Mouse (Mus musculus): ENCODE data around the gene Rapsn.
"Not testable (repeated sequence)": the region's sequence is repeated elsewhere in the genome, so short reads cannot be mapped to it uniquely, and the experiment has no call there.

Rapsn gene

DNA sequence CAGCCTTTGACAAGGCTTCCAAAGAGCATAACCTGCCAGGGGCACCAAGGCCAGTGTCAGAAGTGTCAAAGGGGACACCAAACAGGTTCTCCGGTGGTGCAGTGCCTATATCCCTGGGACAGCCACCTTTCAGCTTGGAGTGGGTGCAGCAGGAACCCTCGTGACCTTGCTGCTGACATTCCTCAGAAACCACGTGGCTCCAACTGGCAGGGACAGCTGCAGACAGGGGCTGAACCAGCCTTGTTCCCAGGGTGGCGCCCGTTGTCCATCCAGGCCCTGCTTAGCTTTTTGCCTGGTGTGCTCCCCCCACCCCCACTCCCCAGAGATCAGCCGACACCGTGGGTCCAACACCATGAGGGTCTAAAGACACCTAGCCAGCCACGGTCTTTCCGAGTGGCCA lies at the start of gene Rapsn:
TSS of gene Rapsn (plus strand) at position 236 of the 400 bp plus-strand sequence.
- DNase-seq (ENCODE audit: low spot score): no peak

DNA sequence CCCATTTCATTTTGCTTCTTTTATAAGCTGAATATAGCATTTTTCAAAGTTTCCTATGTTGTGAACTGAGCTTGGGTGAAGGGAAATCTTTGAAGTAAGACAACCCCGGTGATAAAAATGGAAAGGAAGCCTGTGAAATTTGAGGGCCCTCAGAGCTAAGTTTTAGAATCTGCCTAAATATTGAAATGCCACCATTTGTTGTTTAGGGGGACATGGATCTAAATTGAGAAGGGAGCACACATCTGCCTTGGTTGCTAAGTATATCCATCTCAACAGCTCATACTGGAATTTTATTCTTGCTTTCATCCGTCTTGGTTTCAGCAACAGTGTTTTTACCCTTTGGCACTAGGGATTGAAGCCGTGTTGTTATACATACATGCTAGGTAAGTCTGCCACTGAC lies 49.4 kb upstream of the Rapsn start:
- DNase-seq (ENCODE audit: low spot score): no peak

DNA sequence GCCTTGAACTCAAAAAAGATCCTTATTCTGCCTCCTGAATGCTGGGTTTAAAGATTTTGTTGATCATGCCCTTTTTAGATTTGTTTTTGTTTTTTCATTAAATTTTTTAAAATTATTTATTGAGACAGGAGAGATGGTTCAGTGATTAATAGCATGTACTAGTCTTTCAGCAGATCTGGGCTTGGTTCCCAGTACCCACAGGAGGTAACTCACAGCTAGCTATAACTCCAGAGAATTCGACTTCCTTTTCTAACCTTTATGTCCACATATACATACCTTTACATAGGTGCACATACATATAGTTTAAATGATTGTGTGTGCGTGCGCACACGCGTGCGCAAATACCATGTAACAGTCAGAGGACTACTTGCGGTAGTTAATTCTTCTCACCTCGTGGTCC lies 26.9 kb upstream of the Rapsn start:
- DNase-seq (ENCODE audit: low spot score): no peak

DNA sequence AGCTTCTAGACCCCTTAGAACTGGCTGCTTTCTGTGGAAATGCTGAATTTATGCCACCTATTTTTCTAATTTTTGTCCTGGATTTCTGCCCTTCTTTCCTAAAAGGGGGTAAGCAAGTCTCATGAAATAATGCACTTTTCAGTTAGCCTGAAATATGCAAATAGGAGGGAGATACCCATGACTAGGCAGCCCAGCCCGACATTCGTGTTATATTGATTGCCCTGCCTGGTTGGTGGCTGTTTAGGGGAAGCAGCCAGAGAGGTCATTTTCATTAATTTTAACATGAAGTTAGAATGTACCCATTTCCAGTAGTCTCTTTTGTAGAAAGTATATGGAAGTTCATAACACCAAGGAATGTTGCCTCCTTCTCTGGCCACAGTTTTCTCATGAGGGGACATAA lies 21.5 kb upstream of the Rapsn start:
- no peak for DNase-seq (ENCODE audit: low spot score)

DNA sequence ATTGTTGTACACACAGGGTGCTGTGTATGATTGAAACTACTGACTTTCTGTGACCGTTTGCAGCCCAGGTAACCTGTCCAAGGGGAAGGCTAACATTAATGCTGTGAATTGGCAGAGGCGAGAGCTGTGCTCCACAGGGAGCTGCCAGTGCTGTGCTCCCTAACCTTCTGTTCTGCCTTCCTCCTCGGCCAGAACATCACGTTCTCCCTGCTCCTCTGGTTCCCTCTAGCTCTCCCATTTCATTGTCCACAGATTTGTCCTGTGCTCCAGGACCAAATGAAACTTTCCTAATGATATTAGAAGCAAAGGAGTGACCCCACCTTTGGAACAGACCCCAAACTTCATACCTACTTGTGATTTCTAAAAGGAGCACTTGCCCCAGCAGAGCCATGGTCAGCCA lies 20.0 kb upstream of the Rapsn start:
- DNase-seq (ENCODE audit: low spot score): no peak

DNA sequence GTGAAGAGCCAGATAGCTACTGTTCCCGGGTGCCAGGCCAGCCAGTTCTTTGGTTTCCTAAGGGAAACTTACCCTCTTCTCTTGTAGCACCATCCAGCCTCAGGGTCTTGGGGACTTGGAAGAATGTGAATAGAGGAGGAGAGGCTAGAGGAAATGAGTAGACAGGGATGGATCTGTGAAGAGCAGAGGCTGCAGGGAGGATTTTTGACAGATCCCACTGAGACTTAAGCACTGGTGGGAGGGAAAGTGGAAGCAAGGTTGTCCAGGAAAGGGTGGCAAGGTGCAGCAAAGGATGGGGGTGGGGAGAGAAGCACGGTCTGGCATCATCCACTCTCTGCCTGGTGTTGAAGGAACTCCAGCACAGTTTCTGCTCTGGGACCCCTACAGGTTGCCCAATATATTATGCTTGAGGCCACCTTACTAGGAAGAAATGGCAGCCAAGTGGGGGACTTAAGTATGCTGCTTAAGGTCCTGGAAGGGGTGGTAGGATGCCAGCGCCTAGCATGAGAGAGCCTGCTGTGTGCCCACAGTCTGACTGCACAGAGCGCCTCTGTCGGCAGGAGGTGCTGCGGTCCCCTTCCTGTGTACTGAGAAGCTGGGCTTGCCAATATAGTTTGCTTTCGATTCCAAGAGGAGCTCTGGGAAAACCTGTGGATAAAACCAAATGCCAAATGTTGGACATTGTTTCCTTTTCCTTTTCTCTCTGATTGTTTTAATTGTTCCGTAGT lies 17.2 kb upstream of the Rapsn start:
- DNase-seq (ENCODE audit: low spot score): no peak

DNA sequence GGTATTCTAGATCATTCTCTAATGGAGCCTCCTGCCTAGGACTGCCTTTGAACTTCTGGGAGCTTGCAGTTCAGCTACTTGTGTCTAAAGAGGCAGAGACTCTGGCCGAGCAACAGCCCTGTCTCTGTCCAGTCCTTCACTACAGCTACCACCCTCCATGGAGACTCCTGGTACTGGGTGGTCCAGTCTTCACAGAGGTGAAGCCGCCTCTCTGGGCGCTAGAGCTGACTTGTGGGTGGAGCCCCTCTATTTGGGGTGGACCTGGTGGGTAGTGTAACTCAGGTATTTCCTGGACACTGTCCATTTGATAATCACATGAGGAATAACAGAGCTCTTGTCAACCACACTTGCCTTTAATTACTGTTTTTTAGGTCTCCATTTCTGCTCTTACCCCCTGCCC lies 15.5 kb upstream of the Rapsn start:
- no peak for DNase-seq (ENCODE audit: low spot score)

DNA sequence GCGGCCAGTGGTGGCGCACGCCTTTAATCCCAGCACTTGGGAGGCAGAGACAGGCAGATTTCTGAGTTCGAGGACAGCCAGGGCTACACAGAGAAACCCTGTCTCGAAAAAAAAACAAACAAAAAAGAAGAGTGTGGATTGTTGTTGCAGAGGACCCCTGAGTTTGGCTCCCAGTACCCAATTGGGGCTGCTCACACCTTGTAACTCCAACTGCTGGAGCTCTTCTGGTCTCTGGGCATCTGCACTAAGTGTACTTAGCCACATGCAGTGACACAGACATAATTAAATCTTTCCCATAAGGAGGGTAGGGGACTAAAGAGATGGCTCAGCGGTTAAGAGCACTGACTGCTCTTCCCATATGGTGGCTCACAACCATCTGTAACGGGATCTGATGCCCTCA lies 13.2 kb upstream of the Rapsn start:
- DNase-seq (ENCODE audit: low spot score): not testable (repeated sequence)

DNA sequence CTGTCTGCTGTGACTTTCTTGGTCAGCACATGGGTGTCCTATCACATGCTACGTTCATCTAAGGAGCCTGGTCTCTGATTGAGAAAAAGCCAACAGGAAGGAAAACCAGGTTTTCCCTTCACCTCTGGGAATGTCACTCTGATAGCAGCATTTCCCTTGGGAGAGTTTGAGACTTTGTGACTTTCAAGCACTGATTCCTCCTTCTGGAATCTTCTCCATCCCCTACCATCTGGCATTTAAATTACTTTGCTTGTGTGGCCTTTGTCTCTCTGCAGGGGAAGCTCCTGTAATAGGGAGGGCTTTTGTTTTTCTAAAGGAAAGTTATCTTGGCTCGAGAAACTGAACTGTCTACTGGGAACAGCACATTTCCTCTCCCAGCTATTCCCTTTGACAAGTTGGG lies 12.3 kb upstream of the Rapsn start:
- DNase-seq (ENCODE audit: low spot score): no peak

DNA sequence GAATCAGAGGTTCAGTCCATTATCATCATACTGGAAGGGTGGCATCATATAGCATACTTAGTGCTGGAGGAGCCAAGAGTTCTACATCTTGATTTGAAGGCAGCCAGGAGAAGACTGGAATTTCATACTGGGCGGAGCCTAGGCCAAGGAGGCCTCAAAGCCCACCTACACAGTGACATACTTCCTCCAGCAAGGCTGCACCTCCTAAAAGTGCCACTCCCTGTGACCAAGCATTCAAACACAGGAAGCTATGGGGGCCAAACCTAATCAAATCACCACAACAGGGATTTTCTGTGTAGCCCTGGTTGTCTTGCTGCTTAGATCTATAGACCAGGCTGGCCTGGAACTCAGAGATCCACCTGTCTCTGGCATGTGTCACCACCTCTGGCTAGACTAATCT lies 11.5 kb upstream of the Rapsn start:
- no peak for DNase-seq (ENCODE audit: low spot score)

DNA sequence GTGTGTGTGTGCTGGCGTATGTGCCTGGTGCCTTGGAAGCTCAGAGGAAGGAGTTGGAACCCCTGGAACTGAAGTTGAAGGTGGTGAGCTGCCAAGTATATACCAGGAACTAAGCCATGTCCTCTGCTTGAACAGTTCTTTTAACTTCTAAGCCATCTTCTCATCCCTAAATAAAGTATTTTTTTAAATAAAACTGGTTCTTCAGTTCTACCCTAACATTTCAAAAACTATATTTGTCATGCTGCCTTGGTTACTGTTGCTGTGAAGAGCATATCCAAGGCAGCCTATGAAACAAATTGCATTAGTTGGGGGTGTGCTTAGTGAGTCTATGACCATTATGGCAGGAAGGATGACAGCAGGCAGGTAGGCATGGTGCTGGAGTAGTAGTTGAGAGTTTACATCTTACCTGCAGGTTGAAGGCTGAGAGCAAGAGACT lies 10.3 kb upstream of the Rapsn start:
- no peak for DNase-seq (ENCODE audit: low spot score)

DNA sequence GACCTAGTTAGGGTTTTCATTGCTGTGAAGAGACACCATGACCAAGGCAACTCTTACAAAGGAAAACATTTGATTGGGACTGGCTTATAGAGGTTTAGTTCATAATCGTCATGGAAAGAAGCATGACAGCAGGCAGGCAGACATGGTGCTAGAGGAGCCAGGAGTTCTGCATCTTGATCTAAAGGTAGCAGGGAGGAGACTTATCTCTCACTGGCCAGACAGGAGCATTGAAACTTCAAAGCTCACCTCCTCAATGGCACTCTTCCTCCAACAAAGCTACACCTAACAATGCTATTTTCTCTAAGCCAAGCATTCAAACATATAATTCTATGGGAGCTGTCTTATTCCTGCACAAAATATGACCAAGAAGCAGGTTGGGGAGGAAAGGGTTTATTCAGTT lies 8.9 kb upstream of the Rapsn start:
- DNase-seq (ENCODE audit: low spot score): no peak

DNA sequence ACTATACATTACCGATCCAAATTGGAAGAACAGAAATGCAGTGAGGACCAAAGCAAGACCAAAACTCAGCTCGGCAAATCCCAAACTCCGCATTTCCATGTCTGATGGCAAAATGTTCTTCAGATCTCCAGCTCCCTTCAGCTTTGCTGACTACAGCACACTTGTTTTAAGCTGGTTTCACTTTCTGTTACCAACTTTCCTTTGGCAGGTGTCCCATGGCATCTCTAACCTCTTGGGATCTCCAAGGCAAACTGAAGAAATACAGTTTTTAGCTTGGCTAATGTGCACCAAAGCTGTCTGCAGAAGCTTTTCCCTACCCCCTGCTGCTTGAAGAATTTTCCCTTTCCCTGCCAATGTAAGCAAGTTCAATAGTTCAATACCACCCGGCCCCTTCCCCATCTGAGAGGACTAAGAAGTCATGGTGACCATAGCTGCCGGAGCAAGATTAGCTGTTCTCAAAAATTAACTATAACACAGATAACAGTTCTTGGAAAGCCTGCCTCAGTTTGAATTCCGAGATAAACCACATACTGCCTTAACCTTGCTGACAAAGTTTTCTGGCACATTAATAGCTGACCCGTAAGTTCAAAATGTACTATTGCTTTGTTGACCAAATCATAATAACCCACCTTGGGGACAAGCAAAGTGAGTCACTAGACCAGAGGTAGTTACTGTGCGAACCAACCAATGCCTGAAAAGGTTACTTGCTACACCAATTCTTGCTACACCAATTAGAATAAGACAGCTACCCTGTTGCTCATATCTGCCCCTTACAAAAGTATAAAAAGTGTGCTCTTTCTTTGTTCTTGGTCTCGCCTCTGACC lies 7.8 kb upstream of the Rapsn start:
- DNase-seq (ENCODE audit: low spot score): no peak

DNA sequence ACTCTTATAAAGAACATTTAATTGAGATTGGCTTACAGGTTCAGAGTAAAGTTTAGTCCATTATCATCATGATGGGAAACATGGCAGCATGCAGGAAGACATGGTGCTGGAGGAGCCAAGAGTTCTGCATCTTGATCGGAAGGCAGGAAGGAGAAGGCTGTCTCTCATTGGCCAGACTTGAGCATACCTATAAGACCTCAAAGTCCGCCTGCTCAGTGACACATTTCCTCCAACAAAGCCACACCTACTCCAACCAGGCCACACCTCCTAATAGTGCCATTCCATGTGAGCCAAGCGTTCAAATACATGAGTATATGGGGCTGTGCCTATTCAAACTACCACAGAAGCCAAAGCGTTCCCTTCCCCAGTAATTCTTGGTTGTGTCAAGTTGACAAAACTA lies 4.2 kb upstream of the Rapsn start:
- DNase-seq (ENCODE audit: low spot score): no peak

DNA sequence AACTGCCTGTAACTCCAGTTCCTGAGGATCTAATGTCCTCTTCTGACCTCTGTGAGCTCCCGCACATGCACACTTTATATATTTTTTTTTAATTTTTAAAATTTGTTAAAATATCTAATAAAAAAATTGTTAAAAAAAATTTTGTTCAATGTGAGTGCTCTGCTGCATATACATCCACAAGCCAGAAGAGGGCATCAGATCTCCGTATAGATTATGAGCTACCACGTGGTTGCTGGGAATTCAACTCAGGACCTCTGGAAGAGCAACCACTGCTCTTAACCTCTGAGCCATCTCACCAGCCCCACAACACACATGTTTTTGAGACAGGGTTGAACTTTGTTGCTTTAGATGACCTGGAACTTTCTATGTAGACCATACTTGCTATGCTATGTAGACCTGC lies 2.4 kb upstream of the Rapsn start:
- DNase-seq (ENCODE audit: low spot score): peak; percentile 52

DNA sequence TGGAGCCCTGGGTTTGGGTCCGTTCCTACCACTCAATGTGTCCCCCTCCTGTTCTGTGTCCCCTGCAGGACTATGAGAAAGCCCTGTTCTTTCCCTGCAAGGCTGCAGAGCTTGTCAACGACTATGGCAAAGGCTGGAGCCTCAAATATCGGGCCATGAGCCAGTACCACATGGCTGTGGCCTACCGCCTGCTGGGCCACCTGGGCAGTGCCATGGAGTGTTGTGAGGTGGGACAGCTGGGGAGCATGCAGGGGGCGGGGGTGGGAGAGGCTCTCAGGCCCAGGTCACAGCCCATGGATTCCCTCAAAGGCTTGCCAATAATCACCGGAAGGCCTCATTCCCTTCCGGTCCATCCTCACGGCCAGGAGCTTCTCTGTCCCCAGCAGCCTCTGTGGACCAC lies 6.4 kb downstream of the Rapsn start:
- no peak for DNase-seq (ENCODE audit: low spot score)

DNA sequence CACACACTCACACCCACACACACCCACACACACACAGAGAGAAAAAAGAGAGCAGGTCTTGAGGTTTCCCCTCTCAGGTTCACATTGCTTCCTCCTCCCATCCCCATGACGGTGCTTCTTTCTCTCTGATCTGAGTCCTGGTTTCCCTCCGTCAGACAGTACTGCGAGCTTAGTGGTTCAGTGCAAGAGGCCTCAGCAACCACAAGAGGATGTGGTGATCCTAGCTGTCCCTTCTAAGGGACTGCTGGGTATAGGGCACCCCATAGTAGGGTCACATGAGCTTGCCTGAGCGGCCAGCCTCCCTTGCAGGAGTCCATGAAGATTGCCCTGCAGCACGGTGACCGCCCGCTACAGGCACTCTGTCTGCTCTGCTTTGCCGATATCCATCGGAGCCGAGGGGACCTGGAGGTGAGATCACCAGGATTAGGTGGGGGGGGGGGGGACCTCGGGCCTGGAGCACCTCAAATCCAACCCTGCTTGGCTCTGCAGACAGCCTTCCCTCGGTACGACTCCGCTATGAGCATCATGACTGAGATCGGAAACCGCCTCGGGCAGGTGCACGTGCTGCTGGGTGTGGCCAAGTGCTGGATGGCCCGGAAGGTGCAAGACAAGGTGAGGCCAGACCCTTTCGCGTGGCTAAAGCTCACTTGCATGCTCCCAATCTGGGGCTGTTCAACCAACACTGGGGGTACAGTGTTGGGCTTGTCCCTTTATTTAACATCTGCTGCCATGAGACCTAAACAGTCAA lies 7.4 kb downstream of the Rapsn start:
- DNase-seq (ENCODE audit: low spot score): no peak

DNA sequence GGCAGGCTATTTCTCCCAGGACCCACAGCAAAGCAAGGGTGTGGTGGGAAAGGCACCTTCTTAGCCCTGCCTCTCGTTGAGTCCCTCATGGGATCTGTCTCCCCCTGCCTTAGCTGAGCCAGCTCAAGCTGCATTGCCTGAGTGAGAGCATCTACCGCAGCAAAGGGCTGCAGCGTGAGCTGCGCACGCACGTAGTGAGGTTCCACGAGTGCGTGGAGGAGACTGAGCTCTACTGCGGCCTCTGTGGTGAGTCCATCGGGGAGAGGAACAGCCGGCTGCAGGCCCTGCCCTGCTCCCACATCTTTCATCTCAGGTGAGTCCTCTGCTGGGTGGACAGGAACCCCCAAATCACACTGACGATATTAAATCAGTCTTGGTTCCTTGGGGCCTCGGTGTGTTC lies 9.3 kb downstream of the Rapsn start:
- no peak for DNase-seq (ENCODE audit: low spot score)

DNA sequence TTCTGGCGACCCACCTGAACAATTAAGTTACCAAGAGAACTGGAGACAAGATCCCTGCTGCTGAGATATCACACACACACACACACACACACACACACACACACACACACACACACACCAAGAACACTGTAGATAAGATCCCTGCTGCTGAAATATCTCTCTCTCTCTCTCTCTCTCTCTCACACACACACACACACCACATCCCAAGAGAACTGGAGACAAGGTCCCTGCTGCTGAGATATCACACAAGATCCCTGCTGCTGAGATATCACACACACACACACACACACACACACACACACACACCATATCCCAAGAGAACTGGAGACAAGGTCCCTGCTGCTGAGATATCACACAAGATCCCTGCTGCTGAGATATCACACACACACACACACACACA lies 10.4 kb downstream of the Rapsn start:
- DNase-seq (ENCODE audit: low spot score): not testable (repeated sequence)

DNA sequence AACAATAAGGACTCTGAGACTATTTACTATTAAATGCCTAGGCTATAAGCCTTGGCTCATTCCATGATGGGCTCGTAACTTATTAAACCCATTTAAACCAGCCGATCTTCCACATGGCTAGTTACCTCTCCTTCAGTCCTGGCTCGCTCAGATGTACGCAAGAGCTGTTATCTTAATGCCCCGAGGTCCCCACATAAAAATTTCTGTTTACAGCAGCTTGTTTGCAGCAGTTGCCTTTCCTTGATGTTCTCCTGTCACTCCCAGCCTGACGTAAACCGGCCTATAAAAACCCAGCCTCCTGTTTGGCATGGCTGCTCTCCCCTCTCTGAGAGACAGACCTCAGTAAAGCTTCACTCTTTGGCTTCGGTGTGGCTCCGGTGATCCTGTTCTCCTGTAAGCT lies 11.9 kb downstream of the Rapsn start:
- no peak for DNase-seq (ENCODE audit: low spot score)

DNA sequence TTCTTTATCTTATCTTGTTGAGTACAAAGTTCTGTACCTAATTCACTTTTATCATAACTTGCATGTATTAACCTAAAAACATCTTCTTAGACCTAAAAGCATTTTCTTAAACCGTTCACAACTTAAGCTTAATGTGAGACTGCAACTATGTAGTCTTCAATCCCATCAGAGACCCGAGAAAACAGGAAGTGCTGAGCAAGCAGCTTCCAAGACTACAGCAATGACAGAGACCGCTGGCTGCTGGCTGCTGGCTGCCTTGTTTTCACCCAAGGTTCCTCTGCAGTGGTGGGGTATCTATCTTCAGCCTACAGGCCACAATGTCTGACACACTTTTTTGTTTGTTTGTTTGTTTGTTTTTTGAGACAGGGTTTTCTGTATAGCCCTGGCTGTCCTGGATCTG lies 16.5 kb downstream of the Rapsn start:
- no peak for DNase-seq (ENCODE audit: low spot score)

DNA sequence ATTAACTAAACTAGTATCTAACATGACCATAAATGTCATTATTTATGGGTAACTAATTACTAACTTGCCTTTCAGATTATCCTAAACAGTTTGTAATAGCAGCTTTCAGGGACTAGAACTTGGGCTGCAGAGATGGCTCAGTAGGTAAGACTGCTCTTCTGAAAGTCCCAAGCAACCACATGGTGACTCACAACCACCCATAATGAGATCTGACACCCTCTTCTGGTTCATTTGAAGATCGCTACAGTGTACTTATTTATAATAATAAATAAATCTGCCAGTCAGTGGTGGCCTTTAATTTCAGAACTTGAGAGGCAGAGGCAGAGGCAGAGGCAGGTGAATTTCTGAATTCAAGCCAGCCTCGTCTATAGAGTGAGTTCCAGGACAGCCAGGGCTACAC lies 17.3 kb downstream of the Rapsn start:
- DNase-seq (ENCODE audit: low spot score): no peak

All from embryo, embryonic 10.5 days (tissue).